Mouse (Mus musculus): ENCODE data around the gene Kcnt1. TPM values are rescaled to one million over a fixed set of nuclear protein-coding genes. Genes with fewer than 3 reads are reported as not detected.

The Kcnt1 gene
- polyA plus RNA-seq, 1 experiment from 2014 or later, result 0.32 TPM

DNA sequence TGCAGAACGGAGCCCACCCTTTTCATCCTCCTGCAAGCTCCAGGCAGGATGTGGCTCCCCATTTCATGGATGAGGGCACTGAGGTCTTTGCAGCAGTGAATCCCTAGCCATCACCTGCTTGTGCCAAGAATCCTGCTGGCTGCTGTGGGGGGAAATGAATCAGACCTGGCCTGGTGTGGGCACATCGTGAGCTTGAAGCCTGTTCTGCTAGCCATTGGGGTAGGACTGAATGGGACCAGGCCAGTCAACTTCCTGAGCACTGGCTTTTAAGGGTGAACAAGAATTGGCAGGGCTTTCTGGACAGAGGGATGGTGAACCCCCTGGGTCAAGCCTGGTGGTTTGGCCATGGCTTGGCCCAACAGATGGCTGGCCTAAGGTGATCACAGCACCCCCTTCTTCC, 15.0 kb downstream of the Kcnt1 start:
- WGBS, result 75% methylated on average over 2 of the region's 2 CpGs
- H3K4me3 ChIP-seq (replicated peaks), result no peak overlapping the region

DNA sequence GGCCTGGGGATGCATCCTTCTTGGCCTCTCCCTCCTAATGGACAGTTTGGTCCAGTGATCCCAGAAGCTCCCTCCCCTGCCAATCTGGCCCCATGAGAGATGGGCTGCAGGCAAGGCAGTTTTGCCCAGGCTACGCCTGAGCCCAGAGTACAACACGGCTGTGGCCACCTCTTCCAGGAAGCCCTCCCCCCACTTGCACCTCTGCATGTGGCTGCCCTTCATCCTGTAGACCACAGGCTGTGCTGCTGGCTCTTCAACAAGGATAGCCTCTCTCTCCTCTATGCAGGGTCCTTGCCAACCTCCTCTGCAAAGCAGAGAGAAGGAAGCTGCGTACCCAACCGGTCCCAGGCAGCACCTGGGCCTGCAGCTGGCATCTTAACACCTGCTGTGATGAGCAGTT, 15.5 kb downstream of the Kcnt1 start:
- Histone ChIP-seq H3K27me3 (peaks cover 49% of the 10 kb centered on the region), H3K4me1 (peaks cover 8% of the 10 kb centered on the region; the same call in 1 of the 2 replicates), H3K4me3 (replicated peaks) (no peak overlapping the region), H3K36me3 (no peaks in the 10 kb centered on the region), H3K9ac (no peak overlapping the region), H3K27ac (replicated peaks) (no peak overlapping the region), H3K9me3 (replicated peaks) (no peaks in the 10 kb centered on the region), H3K4me2 (replicated peaks) (no peak overlapping the region)
- ATAC-seq (ENCODE audit: insufficient number of reproducible peaks, low FRiP score, low TSS enrichment, low read depth), result no peak
- 74% methylated on average over 4 of the region's 4 CpGs for WGBS

More for the DNA sequence above, 15.0 kb downstream of the Kcnt1 start:
- Histone ChIP-seq H3K4me1 (peaks cover 8% of the 10 kb centered on the region; the same call in 1 of the 2 replicates), H3K4me2 (replicated peaks) (no peak overlapping the region), H3K27me3 (peaks cover 49% of the 10 kb centered on the region), H3K36me3 (no peaks in the 10 kb centered on the region), H3K27ac (replicated peaks) (no peak overlapping the region), H3K9me3 (replicated peaks) (no peaks in the 10 kb centered on the region), H3K9ac (no peak overlapping the region)
- ATAC-seq (ENCODE audit: insufficient number of reproducible peaks, low FRiP score, low TSS enrichment, low read depth), result no peak

DNA sequence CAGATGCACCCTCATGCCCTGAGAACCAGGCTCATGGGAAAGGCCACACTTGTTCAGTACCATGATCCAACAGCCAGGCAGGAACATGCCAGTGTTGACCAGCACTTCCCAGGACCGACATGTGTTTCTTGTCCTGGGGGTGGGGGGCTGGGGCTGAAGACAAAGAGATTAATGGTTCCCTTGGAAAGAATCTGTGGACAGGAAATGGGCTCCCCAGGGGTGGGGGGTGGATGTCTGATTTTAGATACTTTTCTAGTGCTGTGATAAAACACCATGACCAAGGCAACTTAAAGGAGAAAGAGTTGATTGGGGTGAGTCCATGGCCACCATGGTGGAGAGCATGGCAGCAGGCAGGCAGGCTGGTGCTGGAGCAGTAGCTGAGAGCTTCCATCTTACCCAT, 18.7 kb downstream of the Kcnt1 start:
- Histone ChIP-seq H3K4me1 (peaks cover 8% of the 10 kb centered on the region; the same call in 1 of the 2 replicates), H3K9me3 (replicated peaks) (no peaks in the 10 kb centered on the region), H3K27ac (replicated peaks) (no peak overlapping the region), H3K9ac (no peak overlapping the region), H3K27me3 (peaks cover 31% of the 10 kb centered on the region), H3K4me2 (replicated peaks) (no peak overlapping the region), H3K4me3 (replicated peaks) (no peak overlapping the region), H3K36me3 (no peaks in the 10 kb centered on the region)
- no peak for ATAC-seq (ENCODE audit: insufficient number of reproducible peaks, low FRiP score, low TSS enrichment, low read depth)
- WGBS, result 45% methylated on average over 1 of the region's 1 CpGs

GRCm38 (mm10) chr2:25884756-25885155, 21.2 kb downstream of the Kcnt1 start:
- Histone ChIP-seq H3K4me1 (no peaks in the 10 kb centered on the region), H3K9ac (no peak overlapping the region), H3K36me3 (no peaks in the 10 kb centered on the region), H3K9me3 (replicated peaks) (no peaks in the 10 kb centered on the region), H3K27me3 (peaks cover 8% of the 10 kb centered on the region; the same call in 1 of the 2 replicates), H3K4me3 (replicated peaks) (no peak overlapping the region), H3K4me2 (replicated peaks) (no peak overlapping the region), H3K27ac (replicated peaks) (no peak overlapping the region)
- no peak for ATAC-seq (ENCODE audit: insufficient number of reproducible peaks, low FRiP score, low TSS enrichment, low read depth)
- WGBS, result 77% methylated on average over 3 of the region's 3 CpGs

DNA sequence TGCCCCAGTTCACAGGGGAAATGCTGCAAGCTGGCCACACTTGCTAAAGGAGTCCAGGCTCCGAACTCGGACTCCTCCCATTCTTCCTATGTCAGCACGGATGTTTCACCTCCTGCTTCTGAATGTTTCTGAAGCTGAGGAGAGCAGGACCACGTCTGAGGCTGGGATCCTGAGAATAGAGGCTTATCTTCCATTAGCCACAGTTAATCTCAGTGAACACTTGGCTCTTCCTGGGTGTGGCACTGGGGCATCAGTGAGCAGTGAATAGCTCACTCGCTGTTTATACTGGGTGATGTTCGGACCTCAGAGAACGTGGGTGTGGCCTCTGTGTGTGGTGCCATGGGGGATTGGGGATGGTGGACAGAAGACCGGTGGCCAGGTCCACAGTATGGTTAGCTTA, 23.7 kb downstream of the Kcnt1 start:
- no peaks in the 10 kb centered on the region for H3K27me3 ChIP-seq
- WGBS, result 56% methylated on average over 8 of the region's 8 CpGs
- H3K4me2 ChIP-seq (replicated peaks), result no peak overlapping the region
- H3K36me3 ChIP-seq, result no peaks in the 10 kb centered on the region
- H3K9me3 ChIP-seq (replicated peaks), result no peaks in the 10 kb centered on the region
- no peak overlapping the region for H3K27ac ChIP-seq (replicated peaks)
- H3K4me1 ChIP-seq, result no peaks in the 10 kb centered on the region
- H3K9ac ChIP-seq, result no peak overlapping the region
- ATAC-seq (ENCODE audit: insufficient number of reproducible peaks, low FRiP score, low TSS enrichment, low read depth), result no peak
- no peak overlapping the region for H3K4me3 ChIP-seq (replicated peaks)

DNA sequence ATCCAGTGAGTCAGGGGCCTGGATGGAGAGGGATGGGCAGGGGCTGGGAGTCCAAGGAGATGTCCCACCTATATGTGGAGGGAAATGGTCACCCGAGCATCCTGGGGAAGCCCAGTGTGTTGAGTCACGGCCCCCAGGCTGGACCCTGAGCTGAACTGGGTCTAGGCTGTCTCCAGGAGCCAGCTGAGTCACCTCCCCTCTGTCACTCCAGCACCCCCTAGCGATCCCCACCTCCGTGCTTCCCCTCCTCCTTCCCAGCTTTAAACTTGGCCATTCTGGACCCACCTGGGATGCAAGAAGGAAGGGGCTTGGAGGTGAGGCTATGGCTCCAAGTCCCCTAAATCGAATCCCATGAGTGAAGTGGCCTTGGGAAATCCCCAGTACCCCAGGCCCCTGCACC, 24.6 kb downstream of the Kcnt1 start:
- H3K9ac ChIP-seq, result no peak overlapping the region
- H3K27ac ChIP-seq (replicated peaks), result no peak overlapping the region
- no peaks in the 10 kb centered on the region for H3K4me1 ChIP-seq
- ATAC-seq (ENCODE audit: insufficient number of reproducible peaks, low FRiP score, low TSS enrichment, low read depth), result no peak
- 53% methylated on average over 5 of the region's 5 CpGs for WGBS
- no peak overlapping the region for H3K4me2 ChIP-seq (replicated peaks)
- H3K36me3 ChIP-seq, result no peaks in the 10 kb centered on the region
- no peaks in the 10 kb centered on the region for H3K9me3 ChIP-seq (replicated peaks)
- H3K4me3 ChIP-seq (replicated peaks), result no peak overlapping the region
- H3K27me3 ChIP-seq, result no peaks in the 10 kb centered on the region

DNA sequence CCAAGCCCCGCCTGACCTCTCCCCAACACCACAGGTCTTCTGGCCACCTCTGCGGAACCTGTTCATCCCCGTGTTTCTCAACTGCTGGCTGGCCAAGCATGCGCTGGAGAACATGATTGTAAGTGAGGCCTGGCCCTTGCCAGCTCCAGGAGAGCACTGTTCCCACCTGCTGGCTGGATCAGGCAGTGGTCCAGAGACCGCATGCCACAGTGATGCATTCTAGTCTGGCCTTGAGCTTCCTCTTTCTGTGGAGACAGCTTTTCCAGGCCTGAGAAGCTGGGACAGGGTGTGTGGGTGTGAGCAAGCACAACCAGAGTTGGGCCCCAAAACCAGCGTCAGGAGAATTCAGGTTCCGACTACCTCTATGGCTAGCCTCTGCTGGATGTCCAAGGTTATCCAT, 28.9 kb downstream of the Kcnt1 start:
- WGBS, result 79% methylated on average over 7 of the region's 7 CpGs
- ATAC-seq (ENCODE audit: insufficient number of reproducible peaks, low FRiP score, low TSS enrichment, low read depth), result no peak
- H3K27me3 ChIP-seq, result no peaks in the 10 kb centered on the region
- H3K27ac ChIP-seq (replicated peaks), result no peak overlapping the region
- H3K4me1 ChIP-seq, result no peaks in the 10 kb centered on the region
- H3K36me3 ChIP-seq, result no peaks in the 10 kb centered on the region
- no peak overlapping the region for H3K9ac ChIP-seq
- H3K4me2 ChIP-seq (replicated peaks), result no peak overlapping the region
- H3K4me3 ChIP-seq (replicated peaks), result no peak overlapping the region
- H3K9me3 ChIP-seq (replicated peaks), result no peaks in the 10 kb centered on the region

DNA sequence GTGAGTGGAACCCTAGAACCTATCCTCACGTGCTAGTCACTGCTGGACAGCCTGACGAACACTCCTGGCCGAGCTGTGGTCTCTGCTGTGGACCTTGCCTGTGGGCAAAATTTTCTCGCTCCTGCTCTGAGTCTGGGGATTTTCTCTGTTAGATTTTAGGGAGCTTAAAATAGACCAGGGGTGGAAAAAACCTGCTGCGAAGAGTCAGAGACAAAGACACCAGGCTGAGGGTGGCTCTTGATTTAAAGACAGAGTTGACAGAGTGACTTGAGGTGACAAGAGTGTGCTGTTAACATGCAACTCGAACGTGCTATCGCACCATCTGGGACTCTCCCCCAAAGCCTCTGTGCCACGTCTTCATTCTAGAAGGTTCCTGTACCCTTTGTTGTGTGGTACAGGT, 35.4 kb downstream of the Kcnt1 start:
- no peak overlapping the region for H3K9ac ChIP-seq
- H3K27ac ChIP-seq (replicated peaks), result no peak overlapping the region
- no peaks in the 10 kb centered on the region for H3K36me3 ChIP-seq
- no peaks in the 10 kb centered on the region for H3K27me3 ChIP-seq
- H3K4me1 ChIP-seq, result no peaks in the 10 kb centered on the region
- no peaks in the 10 kb centered on the region for H3K9me3 ChIP-seq (replicated peaks)
- no peak overlapping the region for H3K4me2 ChIP-seq (replicated peaks)
- H3K4me3 ChIP-seq (replicated peaks), result no peak overlapping the region
- ATAC-seq (ENCODE audit: insufficient number of reproducible peaks, low FRiP score, low TSS enrichment, low read depth), result no peak
- WGBS, result 69% methylated on average over 9 of the region's 9 CpGs

DNA sequence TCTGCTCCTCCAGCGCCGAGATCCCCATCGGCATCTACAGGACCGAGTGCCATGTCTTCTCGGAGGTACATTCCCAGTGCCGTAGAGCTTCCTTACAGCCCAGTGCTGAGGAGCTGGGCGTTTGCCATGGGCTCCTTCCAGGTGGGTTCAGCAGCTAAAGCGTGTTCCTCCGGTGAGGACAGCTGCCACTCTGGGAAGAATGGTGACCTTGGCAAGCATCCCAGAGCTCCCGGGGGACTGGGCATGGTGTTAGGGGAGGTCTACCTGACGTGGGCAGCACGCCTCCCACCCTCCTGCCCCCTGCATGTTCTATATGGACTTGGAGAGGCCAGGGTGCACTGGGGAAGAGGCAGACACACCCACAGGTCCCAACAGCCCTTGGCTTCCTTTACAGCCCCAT, 46.3 kb downstream of the Kcnt1 start:
- no peaks in the 10 kb centered on the region for H3K36me3 ChIP-seq
- H3K27ac ChIP-seq (replicated peaks), result no peak overlapping the region
- 78% methylated on average over 12 of the region's 12 CpGs for WGBS
- ATAC-seq (ENCODE audit: insufficient number of reproducible peaks, low FRiP score, low TSS enrichment, low read depth), result no peak
- H3K9me3 ChIP-seq (replicated peaks), result no peaks in the 10 kb centered on the region
- H3K9ac ChIP-seq, result no peak overlapping the region
- H3K4me1 ChIP-seq, result no peaks in the 10 kb centered on the region
- H3K4me3 ChIP-seq (replicated peaks), result no peak overlapping the region
- no peaks in the 10 kb centered on the region for H3K27me3 ChIP-seq
- H3K4me2 ChIP-seq (replicated peaks), result no peak overlapping the region

DNA sequence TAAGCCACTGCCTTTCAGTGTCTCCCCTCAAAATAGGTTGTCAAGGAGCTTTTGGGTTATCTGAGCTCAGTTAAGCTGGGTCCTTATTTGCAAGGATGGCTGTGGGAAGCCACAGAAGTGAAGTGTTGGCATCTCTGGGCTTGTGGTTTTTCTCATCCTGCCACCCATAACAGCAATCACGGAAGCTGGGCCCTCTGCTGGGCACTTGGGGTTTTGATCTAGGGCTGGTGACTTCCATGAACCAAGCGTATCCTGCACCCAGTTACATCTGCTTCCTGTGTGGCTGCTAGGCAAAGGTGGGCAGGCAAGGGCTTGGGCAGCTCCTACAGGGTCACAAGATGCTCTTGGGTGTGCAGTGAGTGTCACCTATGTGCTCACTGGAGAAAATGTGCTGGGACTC, 49.7 kb downstream of the Kcnt1 start:
- Histone ChIP-seq H3K36me3 (no peaks in the 10 kb centered on the region), H3K9me3 (replicated peaks) (no peaks in the 10 kb centered on the region), H3K27ac (replicated peaks) (no peak overlapping the region), H3K4me3 (replicated peaks) (no peak overlapping the region), H3K9ac (no peak overlapping the region), H3K4me1 (no peaks in the 10 kb centered on the region), H3K27me3 (no peaks in the 10 kb centered on the region), H3K4me2 (replicated peaks) (no peak overlapping the region)
- WGBS, result 44% methylated on average over 2 of the region's 2 CpGs
- no peak for ATAC-seq (ENCODE audit: insufficient number of reproducible peaks, low FRiP score, low TSS enrichment, low read depth)

GRCm38 (mm10) chr2:25914201-25914600, 50.7 kb downstream of the Kcnt1 start:
- H3K27ac ChIP-seq (replicated peaks), result no peak overlapping the region
- no peaks in the 10 kb centered on the region for H3K27me3 ChIP-seq
- no peaks in the 10 kb centered on the region for H3K9me3 ChIP-seq (replicated peaks)
- 82% methylated on average over 4 of the region's 4 CpGs for WGBS
- no peak for ATAC-seq (ENCODE audit: insufficient number of reproducible peaks, low FRiP score, low TSS enrichment, low read depth)
- no peaks in the 10 kb centered on the region for H3K4me1 ChIP-seq
- H3K4me2 ChIP-seq (replicated peaks), result no peak overlapping the region
- no peak overlapping the region for H3K4me3 ChIP-seq (replicated peaks)
- H3K36me3 ChIP-seq, result no peaks in the 10 kb centered on the region
- no peak overlapping the region for H3K9ac ChIP-seq

DNA sequence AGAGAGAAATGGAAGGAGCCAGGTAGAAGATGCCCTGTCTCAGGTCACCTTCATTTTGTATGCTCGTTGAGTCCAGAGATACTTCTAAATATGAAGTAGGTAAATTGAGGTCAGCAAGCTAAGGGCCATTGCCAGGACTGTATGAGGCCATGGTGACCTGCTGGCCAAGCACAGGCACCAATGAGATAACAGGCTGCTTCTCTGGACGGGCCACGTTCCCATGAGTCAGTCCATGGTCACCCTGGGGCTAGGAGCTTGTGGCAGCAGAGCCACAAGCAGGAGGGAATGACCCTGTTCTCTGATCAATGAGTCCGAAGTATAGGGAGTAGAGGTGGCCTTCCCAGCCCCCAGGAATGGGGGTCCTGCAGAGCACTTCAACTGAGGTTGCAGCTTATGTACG, 51.3 kb downstream of the Kcnt1 start:
- no peak for ATAC-seq (ENCODE audit: insufficient number of reproducible peaks, low FRiP score, low TSS enrichment, low read depth)
- WGBS, result 79% methylated on average over 5 of the region's 5 CpGs

More for the DNA sequence above, 51.3 kb downstream of the Kcnt1 start:
- Histone ChIP-seq H3K9ac (no peak overlapping the region), H3K4me2 (replicated peaks) (no peak overlapping the region), H3K4me1 (0 out of 2 replicates have a peak, but pooled peaks cover under 1% of the 10 kb centered on the region), H3K9me3 (replicated peaks) (no peaks in the 10 kb centered on the region), H3K27me3 (no peaks in the 10 kb centered on the region), H3K36me3 (no peaks in the 10 kb centered on the region), H3K27ac (replicated peaks) (no peak overlapping the region), H3K4me3 (replicated peaks) (no peak overlapping the region)

All from embryonic facial prominence, embryonic 15.5 days (tissue).